Mouse (Mus musculus): ENCODE results near the gene Tmem252.

Gene Tmem252

DNA sequence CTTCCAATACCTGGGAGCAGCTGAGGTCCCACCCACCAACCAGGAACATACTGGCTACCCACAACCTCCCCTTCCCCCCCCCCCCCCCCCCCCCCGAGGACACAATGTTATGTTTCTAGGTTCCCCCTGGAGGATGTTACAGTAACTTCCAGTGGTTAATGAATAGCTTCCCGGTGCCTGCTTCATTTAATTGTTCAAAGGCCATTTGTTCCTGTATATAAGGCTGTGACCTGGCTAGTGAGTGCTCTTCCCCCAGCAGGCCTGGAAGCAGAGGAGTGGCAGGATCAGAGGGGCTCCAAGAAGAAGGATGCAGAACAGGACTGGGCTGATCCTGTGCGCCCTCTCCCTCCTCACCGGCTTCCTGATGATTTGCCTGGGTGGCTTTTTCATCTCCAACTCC is at the start of gene Tmem252:
Tmem252 (plus strand) TSS at position 247 of the 400 bp plus-strand sequence.
- no peak for DNase-seq (ENCODE audit: low spot score in 2 of 2)

DNA sequence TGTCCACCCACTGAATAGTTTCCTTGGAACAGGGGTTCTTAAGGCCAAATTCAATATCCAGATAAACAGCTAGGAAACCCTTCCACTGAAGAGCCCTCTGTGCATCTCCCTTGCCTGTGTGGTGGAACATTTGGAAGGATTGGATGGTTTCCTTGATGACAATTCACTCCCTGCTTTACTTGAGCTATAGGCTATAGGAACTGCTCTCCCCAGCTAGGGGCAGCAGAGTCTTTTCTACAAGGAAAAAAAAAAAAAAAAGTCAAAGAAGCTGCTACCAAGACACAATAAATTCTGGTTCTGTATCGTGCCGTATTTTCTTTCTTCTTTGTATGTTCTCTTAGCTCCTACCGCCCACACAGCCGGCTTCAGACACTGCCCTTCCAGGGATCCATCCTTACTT is 45.8 kb upstream of the Tmem252 start:
- DNase-seq (ENCODE audit: low spot score in 2 of 2), result no peak

DNA sequence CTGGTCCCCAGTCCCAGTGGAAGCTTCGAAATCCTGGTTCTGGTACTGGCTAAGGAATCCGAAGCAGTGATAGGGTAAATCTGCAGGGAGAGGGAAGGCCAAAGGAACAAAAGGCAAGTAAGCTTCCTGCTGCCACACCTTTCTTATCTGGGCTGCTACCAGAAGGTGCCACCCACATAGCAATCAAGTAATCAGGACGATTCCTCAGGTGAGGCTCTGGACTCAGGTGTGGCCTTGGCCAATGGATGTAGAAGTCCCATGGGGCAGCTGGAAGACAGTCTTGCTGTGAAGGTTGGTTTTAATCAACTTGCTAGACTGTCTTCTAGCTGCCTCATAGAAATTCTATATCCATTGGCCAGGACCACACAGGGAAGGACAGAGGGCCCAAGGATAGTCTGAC is 40.8 kb upstream of the Tmem252 start:
- DNase-seq (ENCODE audit: low spot score in 2 of 2), result no peak

DNA sequence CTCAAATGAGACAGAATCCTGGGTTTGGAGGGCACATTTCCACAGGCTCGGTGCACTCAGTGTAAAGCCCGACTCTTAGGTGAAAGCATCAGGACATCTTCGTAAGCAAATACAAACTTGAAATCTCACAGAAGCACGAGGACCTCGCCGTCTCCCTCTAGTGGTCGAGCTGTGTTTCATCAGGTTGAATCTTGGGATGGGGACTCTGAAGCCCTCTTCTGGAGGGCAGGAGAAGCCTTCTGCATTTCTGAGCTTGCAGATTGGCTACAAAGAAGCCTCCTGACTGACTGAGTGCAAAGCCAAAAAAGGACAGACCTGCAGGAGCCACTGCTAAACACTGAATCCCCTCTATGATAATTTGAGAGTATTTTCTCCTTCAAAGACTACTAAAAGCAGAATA is 39.2 kb upstream of the Tmem252 start:
- peak; percentile 49 to 80 for DNase-seq (ENCODE audit: low spot score in 2 of 2)

DNA sequence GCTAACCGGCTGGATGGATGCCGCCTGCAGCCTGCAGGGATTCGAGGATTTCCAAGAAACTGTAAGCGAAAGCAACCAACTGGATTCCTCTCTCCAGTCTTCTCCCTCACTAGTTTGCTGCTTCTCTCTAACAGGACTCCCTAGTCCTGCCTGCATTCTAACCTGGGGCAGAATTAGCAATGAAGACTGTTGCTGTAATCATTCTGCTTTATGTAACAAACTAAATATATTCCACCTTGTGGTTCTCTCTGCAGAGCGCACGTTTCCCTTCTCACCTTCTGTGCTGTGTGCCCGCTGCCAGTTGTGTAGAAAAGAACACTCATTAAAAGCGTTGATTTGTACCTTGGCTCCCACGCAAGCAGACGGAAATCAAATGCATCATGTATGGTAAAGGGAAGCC is 37.2 kb upstream of the Tmem252 start:
- no peak for DNase-seq (ENCODE audit: low spot score in 2 of 2)

DNA sequence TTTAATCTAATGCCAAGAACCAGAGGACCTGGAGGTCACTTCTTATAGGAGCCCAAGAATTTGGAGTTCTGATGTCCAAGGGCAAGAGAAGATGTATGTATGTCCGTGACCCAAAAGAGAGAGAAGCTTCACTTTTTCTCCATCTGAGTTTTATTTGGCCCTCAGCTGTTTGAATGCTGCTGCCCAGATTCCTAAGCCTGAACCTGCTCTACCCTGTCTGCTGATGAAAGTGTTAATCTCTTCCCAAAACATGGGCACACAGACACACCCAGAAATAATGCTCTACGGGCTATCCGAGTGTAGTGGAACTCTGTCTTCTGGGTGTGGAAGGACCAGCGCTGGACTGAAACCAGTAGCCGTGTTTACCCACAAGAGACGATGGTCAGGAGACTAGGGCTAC is 35.8 kb upstream of the Tmem252 start:
- DNase-seq (ENCODE audit: low spot score in 2 of 2), result no peak

DNA sequence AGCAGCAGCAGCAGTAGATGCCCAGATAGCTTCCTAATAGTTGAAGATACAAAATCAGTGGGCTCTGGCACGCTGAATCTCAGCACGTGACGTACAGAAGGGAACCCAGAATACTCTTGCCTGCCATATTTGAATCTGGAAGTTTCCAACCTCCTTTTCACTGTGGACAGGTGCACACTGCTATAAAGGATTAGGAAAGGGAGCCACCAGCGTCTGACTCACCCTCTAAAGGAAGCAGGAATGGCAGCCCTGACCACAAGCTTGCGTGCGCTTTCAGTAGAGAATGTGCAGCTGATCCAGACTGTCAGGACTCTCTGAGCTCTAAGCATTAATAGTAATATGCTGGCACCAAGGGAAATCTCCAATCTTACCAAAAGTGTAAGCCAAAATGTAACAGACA is 32.8 kb upstream of the Tmem252 start:
- DNase-seq (ENCODE audit: low spot score in 2 of 2), result no peak

DNA sequence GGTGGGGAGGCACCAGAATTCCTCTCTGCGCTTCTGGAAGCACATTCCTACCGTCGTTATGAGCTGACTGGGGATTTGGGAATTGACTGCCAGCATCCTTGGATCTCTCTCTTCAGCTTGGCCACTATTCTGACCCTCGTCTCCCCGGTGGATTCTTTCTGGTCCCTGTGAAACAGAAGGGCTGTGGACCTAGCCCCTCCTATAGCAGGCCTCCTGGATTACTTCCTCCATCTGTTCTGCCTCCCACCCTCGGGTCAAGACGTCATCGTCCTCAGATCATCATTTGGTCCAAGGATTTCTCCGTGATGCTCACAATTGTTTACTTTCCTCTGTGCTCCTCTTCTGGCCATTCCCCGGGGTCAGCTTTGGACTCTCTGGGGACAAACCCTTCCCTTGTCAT is 28.8 kb upstream of the Tmem252 start:
- DNase-seq (ENCODE audit: low spot score in 2 of 2), result no peak

DNA sequence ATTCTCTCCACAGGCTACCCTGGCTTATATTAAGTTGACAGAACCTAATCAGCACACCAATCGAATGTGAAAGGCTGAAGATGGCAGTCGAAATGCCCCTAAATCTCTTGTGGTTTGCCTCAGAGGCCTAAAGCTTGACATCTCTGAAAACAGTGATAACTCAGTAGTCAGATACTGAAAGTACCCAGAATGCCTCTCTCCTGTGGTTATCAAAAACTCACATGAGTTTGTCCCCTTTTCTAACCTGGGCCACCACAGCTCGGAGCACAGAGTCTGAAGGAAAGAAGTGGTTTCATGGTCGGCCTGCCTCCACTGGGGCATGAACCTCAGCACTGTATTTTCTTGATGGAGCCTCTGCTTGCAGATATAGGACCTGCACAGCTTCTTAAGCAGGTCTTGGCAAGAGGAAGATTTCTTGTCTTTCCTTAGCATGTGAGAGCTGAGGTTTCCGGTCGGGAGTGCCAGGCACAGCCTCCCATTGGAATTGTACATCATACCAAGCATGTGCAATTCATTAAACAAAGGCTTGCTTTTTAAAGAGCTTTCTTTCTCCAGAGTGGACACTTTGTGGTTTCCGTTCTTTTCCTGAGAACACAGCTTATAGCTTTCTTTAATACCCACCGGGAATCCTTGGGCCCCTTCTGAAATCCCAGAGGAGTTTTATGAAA is 27.5 kb upstream of the Tmem252 start:
- no peak for DNase-seq (ENCODE audit: low spot score in 2 of 2)

DNA sequence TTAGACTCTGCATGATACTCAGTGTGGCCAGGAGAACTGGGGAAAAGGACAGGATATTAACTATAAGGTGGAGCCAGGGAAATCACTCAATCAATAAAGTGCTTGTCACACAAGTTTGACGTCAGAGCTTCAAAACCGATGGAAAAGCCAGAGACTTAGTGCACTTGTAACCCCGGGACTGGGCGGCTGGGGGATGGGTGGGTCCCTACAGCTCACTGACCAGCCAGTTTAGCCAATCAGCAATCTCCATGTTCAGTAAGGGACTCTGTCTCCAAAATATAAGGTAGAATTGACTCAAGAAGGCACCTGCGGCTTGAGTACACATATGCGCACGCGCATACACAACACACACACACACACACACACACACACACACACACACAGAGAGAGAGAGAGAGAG is 25.8 kb upstream of the Tmem252 start:
- no peak for DNase-seq (ENCODE audit: low spot score in 2 of 2)

DNA sequence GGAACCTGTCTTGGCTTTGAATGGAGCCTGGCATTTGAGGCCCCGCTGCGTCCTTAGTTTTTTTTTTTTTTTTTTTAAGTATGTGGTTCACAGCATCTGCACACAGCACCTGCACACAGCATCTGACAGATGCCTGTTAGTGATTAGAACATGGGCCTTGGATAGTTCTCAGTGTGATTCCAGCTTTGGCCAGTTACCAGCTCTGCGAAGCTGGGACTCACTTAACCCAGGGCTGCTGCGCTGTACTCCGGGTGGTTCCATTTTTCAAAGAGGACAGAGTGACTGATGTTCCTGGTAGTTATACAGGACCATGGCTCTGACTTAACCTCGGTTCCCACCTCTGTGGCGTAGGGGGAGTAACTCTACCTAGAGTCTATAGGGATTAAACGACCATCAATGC is 23.4 kb upstream of the Tmem252 start:
- DNase-seq (ENCODE audit: low spot score in 2 of 2), result no peak

DNA sequence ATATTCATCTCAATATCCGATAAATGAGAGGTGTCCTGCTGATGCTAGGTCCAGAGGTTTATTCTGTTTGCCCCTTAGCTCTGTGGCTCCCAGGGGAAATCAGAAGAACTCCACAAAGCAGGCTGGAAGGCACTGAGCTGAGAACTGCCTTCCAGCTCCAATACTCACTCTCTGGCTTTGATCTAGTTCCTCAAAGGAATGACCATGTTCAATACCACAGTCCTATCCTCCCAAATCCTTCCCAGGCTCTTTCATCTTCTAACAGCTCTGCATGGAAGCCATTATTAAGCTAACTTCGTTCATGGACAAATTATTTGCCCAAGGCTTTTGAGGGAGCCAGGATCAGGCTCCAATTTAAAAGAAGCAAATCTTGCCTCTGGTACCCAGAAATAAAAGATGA is 22.2 kb upstream of the Tmem252 start:
- DNase-seq (ENCODE audit: low spot score in 2 of 2), result no peak

DNA sequence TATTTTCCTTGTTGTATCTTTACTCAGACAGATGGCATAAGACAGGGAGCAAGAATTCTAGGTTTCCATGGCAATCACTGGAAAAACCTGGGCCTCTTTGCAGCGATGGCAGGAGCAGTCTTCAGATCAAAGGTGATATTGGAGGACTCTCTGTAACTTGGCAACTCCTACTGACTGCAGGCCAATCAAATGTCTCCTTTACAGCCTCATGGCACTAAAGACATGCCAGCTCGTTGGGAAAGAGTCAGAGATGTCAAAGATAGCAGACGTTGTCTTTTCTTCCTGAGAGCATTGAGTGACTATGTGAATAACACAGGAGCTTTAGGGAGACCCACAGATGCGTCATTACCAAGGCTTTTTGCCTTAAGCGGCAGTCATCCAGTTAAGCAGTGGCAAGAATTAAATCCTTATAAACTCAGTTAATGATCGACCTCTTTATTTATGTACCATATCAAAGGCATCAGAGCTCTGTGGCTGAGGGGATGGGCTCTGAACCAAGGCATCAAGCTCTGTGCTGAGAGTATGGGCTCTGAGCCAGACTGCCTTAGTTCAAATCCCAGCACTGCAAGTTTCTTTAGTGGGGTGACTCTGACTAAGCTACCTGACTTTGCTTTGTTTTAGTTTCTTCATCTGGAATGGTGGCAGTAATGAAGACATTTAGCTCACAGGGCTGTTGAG is 21.3 kb upstream of the Tmem252 start:
- no peak for DNase-seq (ENCODE audit: low spot score in 2 of 2)

DNA sequence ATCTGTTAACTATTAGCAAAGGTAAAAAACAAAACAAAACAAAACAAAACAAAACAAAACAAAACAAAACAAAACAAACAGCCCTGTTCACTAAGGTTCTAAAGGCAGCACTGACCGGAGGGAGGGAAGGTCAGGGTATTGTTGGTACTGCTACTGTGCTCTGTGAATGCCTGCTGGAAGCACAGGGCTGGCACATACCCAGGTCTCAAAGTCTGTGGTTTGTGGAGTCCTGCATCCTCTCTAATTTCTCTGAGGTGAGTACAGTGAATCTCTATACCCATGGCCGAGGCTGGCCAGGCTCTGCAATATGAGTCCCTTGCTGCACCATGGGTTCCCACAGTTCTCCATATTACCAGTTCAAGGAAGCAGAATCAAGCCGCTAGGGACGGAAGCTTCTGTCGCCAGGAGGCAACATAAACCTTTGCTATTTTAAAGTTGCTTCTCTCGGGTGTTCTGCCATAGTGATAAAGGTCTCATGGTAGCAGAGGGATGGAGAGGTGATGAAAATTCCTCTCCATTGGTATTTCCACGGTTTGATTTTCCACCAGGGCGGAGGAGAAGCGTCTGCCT is 20.5 kb upstream of the Tmem252 start:
- no peak for DNase-seq (ENCODE audit: low spot score in 2 of 2)

DNA sequence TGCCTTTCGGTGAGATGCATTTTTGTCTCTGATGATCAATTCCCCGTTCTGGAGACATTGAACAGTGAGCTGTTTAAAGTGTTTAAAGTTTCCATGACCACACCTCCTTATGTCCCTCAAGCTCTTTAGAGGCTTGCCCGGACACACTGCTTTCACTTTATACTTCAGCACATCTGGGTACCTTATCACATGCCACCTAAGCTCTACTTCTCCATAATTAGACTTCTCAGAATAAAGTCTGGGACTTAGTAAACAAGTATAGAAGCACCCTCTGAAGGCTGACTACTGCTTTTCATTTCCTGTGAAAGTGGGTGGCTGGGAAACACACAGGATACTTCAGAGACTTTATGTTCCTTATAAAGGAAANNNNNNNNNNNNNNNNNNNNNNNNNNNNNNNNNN is 16.8 kb upstream of the Tmem252 start:
- DNase-seq (ENCODE audit: low spot score in 2 of 2), result no peak

DNA sequence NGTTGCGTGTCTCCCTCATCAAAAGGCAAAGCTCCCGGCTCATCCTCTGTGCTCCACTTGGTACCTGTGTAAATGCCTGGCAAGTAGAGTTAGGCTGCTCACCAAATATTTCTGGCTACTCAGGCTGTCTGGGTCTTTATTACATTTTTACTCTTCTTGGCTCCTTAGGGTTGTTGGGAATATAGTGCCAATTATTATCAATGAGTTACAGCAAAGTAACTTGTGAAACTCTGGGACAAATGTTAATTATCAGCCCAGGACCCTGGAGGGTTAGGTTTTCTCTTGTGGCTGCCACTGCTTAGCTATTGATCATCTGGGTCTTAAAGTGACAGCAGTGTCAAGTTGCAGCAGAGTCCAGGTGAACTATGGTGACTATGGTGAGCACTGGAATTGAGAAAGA is 11.5 kb upstream of the Tmem252 start:
- DNase-seq (ENCODE audit: low spot score in 2 of 2), result no peak

DNA sequence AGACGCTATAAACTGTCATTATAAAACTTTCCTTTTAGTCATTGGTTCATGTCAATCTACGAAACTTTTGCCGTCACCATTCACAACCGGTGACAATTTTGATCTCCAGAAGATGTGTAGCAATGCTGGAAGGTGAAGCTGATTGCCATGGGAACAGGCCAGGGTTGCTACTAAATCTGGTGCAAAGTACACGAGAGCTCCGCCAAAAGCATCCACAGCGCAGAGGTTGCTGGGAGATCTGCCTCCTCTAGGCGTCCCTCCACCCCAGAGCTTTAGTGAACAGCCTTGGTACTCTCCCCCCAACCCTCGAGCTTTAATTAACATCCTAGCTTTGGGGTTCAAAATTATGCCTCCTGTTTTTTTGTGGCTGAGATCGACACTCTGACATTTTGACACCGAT is 8.0 kb upstream of the Tmem252 start:
- no peak for DNase-seq (ENCODE audit: low spot score in 2 of 2)

DNA sequence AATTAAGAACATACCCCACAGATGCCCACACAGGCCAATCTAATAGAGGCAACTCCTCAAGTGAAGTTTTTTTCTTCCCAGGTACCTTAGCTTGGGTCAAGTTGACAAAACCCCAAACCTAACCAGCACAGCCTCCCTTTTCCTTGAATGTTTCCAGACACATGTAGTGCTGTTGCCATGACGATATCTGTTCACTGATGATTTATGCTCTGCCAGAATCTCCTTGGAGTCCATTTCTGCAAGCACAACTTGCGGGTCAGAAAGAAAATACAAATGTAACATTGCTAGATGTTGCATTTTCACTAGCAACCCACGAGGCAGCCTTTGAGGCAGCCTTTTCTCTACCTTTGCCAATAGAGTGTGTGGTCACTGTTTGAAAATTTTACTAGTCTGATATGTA is 6.3 kb upstream of the Tmem252 start:
- no peak for DNase-seq (ENCODE audit: low spot score in 2 of 2)

DNA sequence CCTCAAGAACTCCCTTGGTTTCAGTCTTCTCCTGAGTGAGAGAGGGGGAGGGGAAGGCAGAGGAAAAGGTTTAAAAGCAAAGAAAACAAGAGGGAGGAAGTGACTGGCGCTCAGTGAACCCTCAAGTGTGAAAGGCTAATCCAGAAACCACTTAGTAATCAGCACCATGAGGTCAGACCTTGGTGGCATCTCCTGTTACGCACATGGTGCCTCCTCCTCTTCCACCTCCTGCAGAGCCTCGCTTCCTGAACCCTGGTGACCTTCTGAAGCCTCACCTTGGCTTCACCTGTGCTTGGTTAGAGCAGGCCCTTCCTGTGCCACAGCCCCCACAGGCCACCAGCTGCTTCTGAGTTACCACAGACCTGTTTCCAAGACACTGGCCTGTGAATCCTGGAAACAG is 2.2 kb upstream of the Tmem252 start:
- no peak for DNase-seq (ENCODE audit: low spot score in 2 of 2)

DNA sequence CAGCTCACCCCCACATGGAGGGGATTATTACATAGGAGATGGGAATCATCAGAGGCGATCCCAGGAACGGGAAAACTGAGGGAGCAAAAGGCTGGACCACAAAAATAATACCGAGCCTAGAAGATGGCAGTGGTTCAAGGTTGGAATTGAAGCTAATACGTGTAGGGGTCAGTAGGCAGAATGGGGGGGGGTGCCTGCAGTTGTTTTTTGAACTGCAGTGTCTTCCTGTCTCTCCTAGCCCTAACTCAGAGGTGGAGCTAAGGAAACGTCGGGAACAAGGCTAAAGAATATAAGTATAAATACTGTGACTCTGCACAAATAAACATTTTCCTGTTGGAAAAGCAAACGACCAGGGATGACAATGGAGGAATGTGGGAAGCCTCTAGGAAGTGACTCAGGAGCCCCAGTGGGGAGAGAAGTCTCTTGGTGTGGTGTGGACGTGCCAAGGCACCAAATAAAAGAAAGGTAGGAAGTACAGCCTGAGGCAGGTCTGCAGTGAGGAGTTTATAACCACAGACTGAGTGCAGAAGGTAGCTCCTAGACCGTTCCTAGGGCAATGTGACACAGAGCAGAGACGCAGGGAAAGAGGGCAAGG is 1.3 kb upstream of the Tmem252 start:
- DNase-seq (ENCODE audit: low spot score in 2 of 2), result no peak

DNA sequence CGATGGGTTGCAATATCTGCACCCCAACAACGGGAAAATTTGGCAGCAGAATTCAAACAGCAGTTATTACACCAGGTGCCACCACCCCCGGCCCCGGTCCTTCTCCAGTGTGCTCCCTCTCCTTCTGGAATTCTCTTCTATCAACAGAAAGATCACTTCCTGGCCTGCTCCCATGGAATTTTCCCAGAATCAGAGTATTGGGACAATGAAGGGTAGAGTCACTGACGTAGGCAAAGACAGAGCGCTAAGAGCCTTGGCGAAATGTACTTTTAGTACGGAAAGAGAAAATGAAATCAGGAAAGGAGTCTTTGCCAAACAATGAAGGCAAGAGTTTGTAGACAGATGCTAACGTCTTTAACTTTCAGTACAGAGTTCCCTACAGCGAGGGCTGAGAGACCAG is 477 bp upstream of the Tmem252 start:
- no peak for DNase-seq (ENCODE audit: low spot score in 2 of 2)

DNA sequence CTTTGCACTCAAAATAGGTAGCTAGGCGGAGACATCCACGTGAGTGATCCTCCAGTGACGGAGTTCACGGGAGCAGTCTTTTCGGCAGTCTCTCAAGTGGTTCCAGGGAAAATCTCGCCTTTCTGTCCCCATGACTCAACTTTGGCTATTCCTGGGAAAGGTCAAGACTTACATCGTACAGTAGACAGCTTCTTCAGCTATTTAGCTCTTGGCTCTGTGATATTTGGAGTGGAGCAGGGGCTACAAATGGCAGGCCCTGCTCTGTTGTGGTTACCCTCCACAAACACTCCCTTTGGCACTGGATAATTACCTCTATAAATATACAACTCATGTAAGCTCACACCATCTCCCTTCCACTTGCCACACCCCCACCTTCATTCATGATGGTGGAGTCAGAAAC is 2.6 kb downstream of the Tmem252 start:
- no peak for DNase-seq (ENCODE audit: low spot score in 2 of 2)
